Mouse (Mus musculus): ENCODE measurements around the gene Trpc4ap.

DNA sequence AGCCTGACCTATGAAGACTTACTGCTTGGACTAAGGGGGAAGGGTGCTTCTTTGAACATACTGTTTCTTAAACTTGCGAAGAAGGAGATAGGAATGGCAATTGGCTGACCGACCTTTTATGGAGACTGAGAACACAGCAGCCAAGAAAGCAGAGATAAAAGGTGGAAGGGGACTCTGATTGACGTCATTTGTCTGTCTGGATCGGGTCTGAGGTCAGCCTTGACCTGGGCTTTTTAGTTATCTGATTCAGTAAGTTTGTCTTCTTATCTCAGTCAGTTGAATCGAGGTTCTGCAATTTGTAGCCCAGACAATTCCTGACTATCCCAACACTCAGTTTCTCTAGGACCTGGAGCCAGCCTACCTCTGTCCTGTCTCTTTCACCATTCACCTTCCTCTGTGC, 31.9 kb upstream of the Trpc4ap start:
- TF ChIP-seq CTCF (IDR thresholded peaks at IDR 0.05; ENCODE audit: borderline replicate concordance, insufficient read depth, low read depth, low read length) (no peak), POLR2A (IDR thresholded peaks at IDR 0.05; ENCODE audit: borderline replicate concordance, insufficient read depth, low read length) (no peak)
